Mouse (Mus musculus) gastrocnemius, postnatal 36 days (tissue): Measurements from ENCODE around the gene Cideb. TPM values are rescaled to one million over a fixed set of nuclear protein-coding genes. Genes with fewer than 3 reads are reported as not detected.
"Not testable (repeated sequence)": the region's sequence is repeated elsewhere in the genome, so short reads cannot be mapped to it uniquely, and the experiment has no call there.

Experiments used
- DNase-seq, 2 experiments: peaks; one replicate each; pipeline ENCODE4 v3.0.0; 2022
- intact Hi-C: fragments of 180-260 bp; cut with DNase I; formaldehyde crosslinking; loops from one replicate; pipeline ENCODE4 v1.15.1; 2025
- total RNA-seq, 2 experiments: library from RNA; stranded (reverse); gene quantifications; 2 replicates each; pipeline ENCODE4 v1.2.3; 2021

Cideb gene
- total RNA-seq, 2 experiments from 2014 or later = not detected

GRCm38 (mm10) chr14:55767519-55768414 is 9.5 kb upstream of the Cideb start:
- peak; percentile 40 to 54 for DNase-seq

GRCm38 (mm10) chr14:55765696-55766095 is 7.4 kb upstream of the Cideb start, which contains the start of gene Ltb4r1:
Ltb4r1 (plus strand) TSS chr14:55765962.
- no peak for DNase-seq
- intact Hi-C loops = no loop called here

More at GRCm38 (mm10) chr14:55767519-55768414, 9.5 kb upstream of the Cideb start:
- intact Hi-C loops = no loop called here

GRCm38 (mm10) chr14:55763166-55763565 is 4.9 kb upstream of the Cideb start:
- DNase-seq = no peak
- intact Hi-C loops = no loop called here

GRCm38 (mm10) chr14:55762001-55762821 is 4.0 kb upstream of the Cideb start:
- peak in 1 of 2 experiments; percentile 53 for DNase-seq
- intact Hi-C loops = no loop called here

GRCm38 (mm10) chr14:55761163-55761562 is 2.9 kb upstream of the Cideb start, which contains the start of gene Ltb4r2:
Ltb4r2 (plus strand) TSS chr14:55761428.
- intact Hi-C loops = no loop called here
- DNase-seq = no peak

GRCm38 (mm10) chr14:55760156-55760555 is 1.9 kb upstream of the Cideb start:
- DNase-seq = peak; percentile 67 to 68
- intact Hi-C loops = not testable (repeated sequence)

- intact Hi-C loops = loop anchor here (5.0 kb wide), 1 partner anchor 130 kb away; no protein-coding TSS in a partner anchor
- DNase-seq = no peak
Measured at GRCm38 (mm10) chr14:55757566-55757965, 692 bp downstream of the Cideb start.

GRCm38 (mm10) chr14:55747051-55747847 is 11.0 kb downstream of the Cideb start:
- intact Hi-C loops = no loop called here
- no peak for DNase-seq

GRCm38 (mm10) chr14:55745861-55746237 is 12.4 kb downstream of the Cideb start:
- intact Hi-C loops = loop anchor here (2.0 kb wide), 1 partner anchor 65 kb away; the partner anchor contains the start of gene Tinf2
- no peak for DNase-seq

- intact Hi-C loops = loop anchor here (2.0 kb wide), 1 partner anchor 65 kb away; the partner anchor contains the start of gene Tinf2
Measured at GRCm38 (mm10) chr14:55745180-55745860, 12.9 kb downstream of the Cideb start, which contains the start of the genes Dhrs1 and Nop9. Dhrs1 (minus strand) TSS chr14:55745690. Nop9 (plus strand) TSS chr14:55745693.

GRCm38 (mm10) chr14:55743711-55744110 is 14.5 kb downstream of the Cideb start:
- DNase-seq = peak; percentile 76 to 87
- intact Hi-C loops = loop anchor here (2.0 to 5.0 kb wide), 3 partner anchors 63 to 246 kb away; partner anchors contain the start of gene Tinf2

More at GRCm38 (mm10) chr14:55745180-55745860, 12.9 kb downstream of the Cideb start, which contains the start of the genes Dhrs1 and Nop9:
- peak; percentile 80 to 85 for DNase-seq

GRCm38 (mm10) chr14:55737086-55737687 is 21.1 kb downstream of the Cideb start:
- intact Hi-C loops = no loop called here
- no peak for DNase-seq

GRCm38 (mm10) chr14:55735758-55736157 is 22.5 kb downstream of the Cideb start:
- intact Hi-C loops = no loop called here

GRCm38 (mm10) chr14:55735334-55735733 is 22.9 kb downstream of the Cideb start:
- intact Hi-C loops = no loop called here
- DNase-seq = no peak

More at GRCm38 (mm10) chr14:55735758-55736157, 22.5 kb downstream of the Cideb start:
- no peak for DNase-seq

GRCm38 (mm10) chr14:55734869-55735268 is 23.4 kb downstream of the Cideb start:
- no peak for DNase-seq
- intact Hi-C loops = no loop called here

GRCm38 (mm10) chr14:55733889-55734288 is 24.4 kb downstream of the Cideb start:
- no peak for DNase-seq
- intact Hi-C loops = no loop called here

GRCm38 (mm10) chr14:55730531-55731032 is 27.7 kb downstream of the Cideb start:
- DNase-seq = no peak
- intact Hi-C loops = no loop called here

- no peak for DNase-seq
- intact Hi-C loops = no loop called here
Measured at GRCm38 (mm10) chr14:55730116-55730515, 28.1 kb downstream of the Cideb start.
